Mouse (Mus musculus) kidney, adult 2 months (tissue): ENCODE results near the gene Cd8a. TPM values are rescaled to one million over a fixed set of nuclear protein-coding genes. Genes with fewer than 3 reads are reported as not detected.

Source experiments
- DNase-seq: peaks from one replicate; pipeline ENCODE4 v3.0.0; 2021
- H3K27ac ChIP-seq: fragments of 200-500 bp; 2 replicates; pipeline ENCODE4 v1.5.1; 2012; ENCODE audit warnings: low read depth, low read length, control low read depth, inconsistent platforms; ENCODE audit not compliant: insufficient read depth
- H3K27me3 ChIP-seq: fragments of 200-500 bp; replicated peaks from 2 replicates; pipeline ENCODE4 v1.6.1; 2012; ENCODE audit warnings: mild to moderate bottlenecking, moderate library complexity, low read length, inconsistent platforms; ENCODE audit not compliant: control insufficient read depth, insufficient read depth
- H3K36me3 ChIP-seq: fragments of 200-500 bp; 2 replicates; pipeline ENCODE4 v1.6.1; 2012; ENCODE audit warnings: mild to moderate bottlenecking, moderate library complexity, low read length, inconsistent platforms; ENCODE audit not compliant: control insufficient read depth, insufficient read depth
- H3K4me1 ChIP-seq: fragments of 200-500 bp; 2 replicates; pipeline ENCODE4 v1.6.1; 2011; ENCODE audit warnings: low read length; ENCODE audit not compliant: control insufficient read depth, insufficient read depth
- H3K4me3 ChIP-seq: fragments of 200-500 bp; 2 replicates; pipeline ENCODE4 v1.5.1; 2011; ENCODE audit warnings: mild to moderate bottlenecking, low read depth, low read length, control low read depth; ENCODE audit not compliant: insufficient read depth
- CTCF ChIP-seq: fragments of 200-500 bp; conservative IDR thresholded peaks from 2 replicates; pipeline ENCODE4 v1.5.1; 2011; ENCODE audit warnings: low read depth, mild to moderate bottlenecking, control low read depth, low read length, moderate library complexity, mixed read lengths; ENCODE audit not compliant: insufficient read depth, insufficient read length
- POLR2A ChIP-seq: fragments of 200-500 bp; IDR thresholded peaks from one replicate; pipeline ENCODE4 v1.6.1; 2011; ENCODE audit warnings: low read depth, low read length, control low read depth
- WGBS: fragments of 180-500 bp; shearing (Covaris S2); methylation state at CpG from one replicate; pipeline ENCODE4 v1.1.7; 2018; 5-methylcytosine and 5-hydroxymethylcytosine counted together
- polyA plus RNA-seq: library from polyadenylated mRNA; depleted of rRNA; stranded (reverse); fragments of >200 nt; gene quantifications from 2 replicates; pipeline ENCODE4 v1.2.3, GENCODE M21; 2012; rRNA removed

The Cd8a gene
- polyA plus RNA-seq, 1 experiment: 4.7 TPM

DNA sequence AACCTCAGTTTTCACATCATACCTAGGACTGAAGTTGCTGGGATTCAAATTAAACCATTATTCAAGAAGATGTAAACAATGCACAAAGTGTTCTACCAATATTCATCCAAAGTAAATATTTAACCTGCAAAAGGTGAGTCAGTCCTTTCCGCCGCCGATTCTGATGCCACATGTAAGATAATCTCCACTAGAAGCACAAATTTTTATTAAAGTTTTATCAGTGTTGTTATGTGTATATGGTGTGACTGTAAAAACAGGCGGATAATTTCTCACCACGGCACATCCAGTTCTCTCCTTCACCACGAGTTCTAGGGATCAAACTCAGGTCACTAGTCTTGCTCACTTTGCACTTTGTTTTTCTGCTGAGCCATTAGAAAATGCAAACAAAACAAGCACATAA is 47.6 kb downstream of the Cd8a start:
- WGBS: 36% methylated on average over 6 of the region's 6 CpGs
- TF ChIP-seq CTCF: no peak
- no peak for TF ChIP-seq POLR2A
- peak; percentile 54 for DNase-seq
- no peaks in the 10 kb centered on the region for H3K27me3 ChIP-seq
- peak overlapping the region; percentile 45; the same call in 1 of the 2 replicates for H3K27ac ChIP-seq
- H3K36me3 ChIP-seq: no peaks in the 10 kb centered on the region
- H3K4me1 ChIP-seq: peaks cover 28% of the 10 kb centered on the region
- no peak overlapping the region for H3K4me3 ChIP-seq

DNA sequence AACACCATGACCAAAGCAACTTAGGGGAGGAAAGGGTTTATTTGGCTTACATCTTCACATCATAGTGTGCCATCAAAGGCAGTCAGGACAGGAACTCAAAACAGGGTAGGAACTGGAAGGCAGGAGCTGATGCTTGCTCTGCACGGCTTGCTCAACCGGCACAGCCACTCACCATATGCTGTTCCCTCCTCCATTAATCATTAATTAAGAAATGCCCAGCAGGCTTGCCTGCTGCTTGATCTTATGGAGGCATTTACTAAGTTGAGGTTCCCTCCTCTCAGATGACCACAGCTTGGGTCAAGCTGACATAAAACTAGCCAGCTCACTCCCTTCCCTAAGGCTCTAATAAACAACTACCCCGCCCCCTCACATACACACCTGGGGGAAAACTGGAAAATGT is 48.9 kb downstream of the Cd8a start:
- Histone ChIP-seq H3K4me1 (peaks cover 25% of the 10 kb centered on the region), H3K36me3 (no peaks in the 10 kb centered on the region), H3K27me3 (no peaks in the 10 kb centered on the region), H3K4me3 (no peak overlapping the region), H3K27ac (peak overlapping the region; percentile 39; the same call in 1 of the 2 replicates)
- DNase-seq: peak; percentile 69
- 44% methylated on average over 3 of the region's 3 CpGs for WGBS
- TF ChIP-seq POLR2A (no peak), CTCF (no peak)

DNA sequence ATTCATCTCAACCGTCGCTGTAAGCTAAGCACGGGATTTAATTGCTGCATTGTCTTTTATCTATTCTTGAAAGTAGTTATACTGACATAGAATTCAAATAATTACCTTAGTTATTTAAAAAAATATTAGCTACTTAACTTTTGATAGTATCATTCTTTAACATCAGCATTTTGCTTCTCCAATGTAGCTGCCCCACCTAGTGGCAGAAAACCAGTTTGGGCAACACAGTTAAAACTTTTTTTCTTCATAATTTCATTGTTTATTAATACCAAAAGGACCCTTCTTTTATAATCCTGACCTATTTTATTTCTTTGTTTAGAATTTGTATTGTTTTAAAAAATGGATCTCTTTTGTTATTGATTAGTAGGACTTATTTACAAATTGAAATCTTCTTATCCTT is 49.9 kb downstream of the Cd8a start:
- Histone ChIP-seq H3K4me3 (no peak overlapping the region), H3K4me1 (peaks cover 25% of the 10 kb centered on the region), H3K36me3 (no peaks in the 10 kb centered on the region), H3K27me3 (no peaks in the 10 kb centered on the region), H3K27ac (no peak overlapping the region)
- TF ChIP-seq POLR2A (no peak), CTCF (no peak)
- DNase-seq: peak; percentile 36
- WGBS: 86% methylated on average over 3 of the region's 3 CpGs

DNA sequence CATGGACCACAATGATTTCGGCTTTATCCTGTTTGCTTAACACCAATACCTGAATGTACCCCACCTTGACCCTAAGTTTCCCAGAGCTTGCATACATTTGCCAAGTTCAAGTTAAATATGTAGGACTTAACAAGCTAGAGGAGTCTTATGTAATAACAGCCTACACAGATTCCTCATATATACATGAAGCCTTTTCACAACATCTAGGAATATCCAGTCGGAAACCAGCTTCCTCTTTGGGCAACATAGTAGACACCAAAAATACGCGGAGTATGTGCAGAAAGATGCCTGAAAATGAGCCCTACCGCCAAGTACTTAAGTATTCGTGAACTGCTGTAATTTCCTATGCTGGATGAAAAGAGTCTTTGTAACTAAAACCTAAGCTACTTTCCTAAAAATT is 52.5 kb downstream of the Cd8a start:
- H3K4me3 ChIP-seq: no peak overlapping the region
- no peak for TF ChIP-seq CTCF
- no peak for TF ChIP-seq POLR2A
- peaks cover 19% of the 10 kb centered on the region; the same call in 1 of the 2 replicates for H3K4me1 ChIP-seq
- WGBS: 82% methylated on average over 6 of the region's 6 CpGs
- no peak overlapping the region for H3K27ac ChIP-seq
- no peaks in the 10 kb centered on the region for H3K36me3 ChIP-seq
- H3K27me3 ChIP-seq: no peaks in the 10 kb centered on the region
- DNase-seq: no peak

DNA sequence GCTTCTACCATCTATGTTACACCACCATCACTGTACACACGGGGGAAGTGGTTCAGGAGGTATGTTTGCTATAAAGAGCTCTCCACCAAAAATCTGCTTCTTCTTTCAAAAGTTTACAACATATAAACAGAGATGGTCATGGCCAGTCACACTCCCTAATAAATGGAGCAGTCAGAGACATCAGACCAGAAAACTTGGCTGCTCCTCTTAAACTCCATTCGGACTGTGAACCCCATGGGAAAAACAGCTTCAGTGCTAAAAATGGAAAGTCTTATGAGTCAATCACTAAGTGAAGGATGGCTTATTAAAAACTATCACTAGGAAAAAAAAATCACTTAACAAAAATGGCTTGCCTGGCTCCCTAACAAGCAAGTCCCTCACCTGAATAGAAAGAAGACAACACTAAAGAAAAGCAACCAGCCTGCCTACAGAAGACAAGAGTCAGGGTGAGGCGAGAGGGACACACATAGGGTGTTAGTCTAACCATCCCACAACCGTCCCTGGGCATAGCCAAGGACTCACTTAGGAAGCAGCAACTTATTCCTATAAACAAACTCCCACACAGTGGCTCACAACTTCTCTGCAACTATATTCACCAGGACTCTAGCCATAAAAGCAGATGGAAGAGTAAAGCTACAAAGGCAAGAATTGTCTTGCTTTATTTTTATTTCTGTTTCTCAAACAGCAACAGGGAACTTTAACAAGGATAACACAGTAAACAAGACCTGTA is 54.9 kb downstream of the Cd8a start:
- Histone ChIP-seq H3K27ac (no peak overlapping the region), H3K27me3 (no peaks in the 10 kb centered on the region), H3K4me3 (no peak overlapping the region), H3K36me3 (no peaks in the 10 kb centered on the region), H3K4me1 (peaks cover 6% of the 10 kb centered on the region; the same call in 1 of the 2 replicates)
- TF ChIP-seq POLR2A (no peak), CTCF (no peak)
- 70% methylated on average over 4 of the region's 4 CpGs for WGBS
- peak; percentile 29 for DNase-seq

Other genes with a start within 250 kb of the Cd8a start
- 251 and 265 TPM in 2 replicates for gene Thnsl2, start 229.0 kb upstream of the Cd8a start, polyA plus RNA-seq
- 3.2 and 8.3 TPM in 2 replicates for gene Fabp1, start 173.6 kb upstream of the Cd8a start, polyA plus RNA-seq
- gene Krcc1, start 101.8 kb upstream of the Cd8a start, polyA plus RNA-seq: 10.8 and 15.2 TPM in 2 replicates
- 0.57 and 2.3 TPM in 2 replicates for gene Smyd1, start 51.2 kb upstream of the Cd8a start, polyA plus RNA-seq
- 0.14 and 5.7 TPM in 2 replicates for gene Cd8b1, start 50.6 kb upstream of the Cd8a start, polyA plus RNA-seq
- 33.6 and 40.3 TPM in 2 replicates for gene Rmnd5a, start 67.2 kb downstream of the Cd8a start, polyA plus RNA-seq
- 12.6 and 15.1 TPM in 2 replicates for gene Rnf103, start 120.5 kb downstream of the Cd8a start, polyA plus RNA-seq
- gene Chmp3, start 170.4 kb downstream of the Cd8a start, polyA plus RNA-seq: 44.2 and 51.5 TPM in 2 replicates